Mouse (Mus musculus) mesoderm, embryonic 11.5 days (tissue): ENCODE measurements around the gene Lrp1.

ENCODE experiments used
- DNase-seq: peaks from one replicate; pipeline ENCODE4 v3.0.0-alpha.2; 2012; ENCODE audit warnings: low read depth, low spot score

Lrp1 gene

DNA sequence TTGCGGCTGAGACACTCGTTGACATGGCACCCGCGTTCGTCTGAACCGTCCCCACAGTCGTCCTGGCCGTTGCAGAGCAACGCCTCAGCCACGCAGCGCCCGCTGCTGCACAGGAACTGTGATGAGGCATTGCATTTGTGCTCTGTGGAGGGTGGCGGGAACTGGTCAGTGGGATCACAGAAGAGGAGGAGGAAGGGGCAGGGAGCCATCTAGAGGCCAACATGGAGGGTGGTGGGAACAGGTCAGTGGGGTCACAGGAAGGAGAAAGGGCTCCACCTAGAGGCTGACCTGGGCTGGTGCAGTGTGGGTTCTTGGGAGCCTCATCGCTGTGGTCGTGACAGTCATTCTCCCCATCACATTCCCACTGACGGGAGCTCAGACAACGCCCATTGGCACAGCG is 65.2 kb downstream of the Lrp1 start:
- peak; percentile 58 for DNase-seq

- no peak for DNase-seq
Observed at GRCm38 (mm10) chr10:127549892-127550291, 71.1 kb downstream of the Lrp1 start.

GRCm38 (mm10) chr10:127548236-127548635 is 72.7 kb downstream of the Lrp1 start:
- no peak for DNase-seq

DNA sequence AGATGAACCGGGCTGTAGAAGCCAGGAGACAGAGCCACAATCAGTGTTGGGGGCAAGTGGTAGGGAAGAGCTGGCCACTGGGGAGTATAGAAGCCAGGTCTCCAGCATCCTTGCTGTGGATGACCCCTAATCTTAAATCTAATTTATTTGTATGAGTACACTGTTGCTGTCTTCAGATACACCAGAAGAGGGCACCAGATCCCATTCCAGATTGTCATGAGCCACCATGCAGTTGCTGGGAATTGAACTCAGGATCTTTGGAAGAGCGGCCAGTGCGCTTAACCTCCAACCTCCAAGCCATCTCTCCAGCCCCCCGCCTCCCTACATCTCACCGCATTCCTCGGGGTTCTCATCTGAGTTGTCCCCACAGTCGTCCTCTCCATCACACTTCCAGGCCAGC is 74.4 kb downstream of the Lrp1 start:
- no peak for DNase-seq

- no peak for DNase-seq
Observed at GRCm38 (mm10) chr10:127544375-127544774, 76.6 kb downstream of the Lrp1 start.

- DNase-seq = no peak
Observed at GRCm38 (mm10) chr10:127543916-127544315, 77.0 kb downstream of the Lrp1 start.

GRCm38 (mm10) chr10:127542720-127543119 is 78.2 kb downstream of the Lrp1 start:
- no peak for DNase-seq

- DNase-seq = no peak
Observed at GRCm38 (mm10) chr10:127542084-127542483, 78.9 kb downstream of the Lrp1 start.

- DNase-seq = no peak
Observed at GRCm38 (mm10) chr10:127541510-127541909, 79.4 kb downstream of the Lrp1 start.

DNA sequence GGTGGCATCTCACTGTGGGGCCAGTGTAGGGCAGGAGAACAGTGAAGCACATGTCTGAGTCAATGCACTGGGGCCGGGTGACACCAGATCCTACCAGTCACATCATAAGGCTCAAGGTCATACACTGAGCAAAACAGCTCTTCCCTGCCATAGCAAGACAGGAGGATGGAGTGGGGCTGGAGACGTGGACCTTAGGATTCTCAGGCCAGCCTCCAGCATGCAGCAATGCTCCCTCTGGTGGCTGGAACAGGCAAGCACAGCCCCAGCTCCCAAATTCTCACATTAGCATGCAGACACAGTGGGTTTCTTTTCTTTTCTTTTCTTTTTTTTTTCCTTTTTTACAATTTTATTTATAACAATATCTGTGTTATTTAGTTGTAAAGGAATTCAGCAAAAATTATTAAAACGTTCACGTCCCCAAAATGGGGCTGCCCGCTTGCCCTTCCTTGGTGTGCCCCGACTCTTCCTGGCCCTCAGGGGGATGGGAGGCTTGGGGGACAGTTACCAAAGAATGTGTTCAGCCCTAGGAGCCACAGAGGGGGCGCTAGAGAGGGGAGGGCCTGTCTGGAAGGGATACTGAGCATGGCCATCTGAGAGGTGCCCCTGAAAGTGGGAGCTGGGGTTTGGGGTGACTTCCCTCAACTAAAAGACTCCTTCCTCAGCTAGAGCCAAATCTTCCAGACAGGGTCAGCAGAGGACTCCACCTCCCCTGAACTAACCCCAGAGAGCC is 82.9 kb downstream of the Lrp1 start:
- peak; percentile 83 for DNase-seq

DNA sequence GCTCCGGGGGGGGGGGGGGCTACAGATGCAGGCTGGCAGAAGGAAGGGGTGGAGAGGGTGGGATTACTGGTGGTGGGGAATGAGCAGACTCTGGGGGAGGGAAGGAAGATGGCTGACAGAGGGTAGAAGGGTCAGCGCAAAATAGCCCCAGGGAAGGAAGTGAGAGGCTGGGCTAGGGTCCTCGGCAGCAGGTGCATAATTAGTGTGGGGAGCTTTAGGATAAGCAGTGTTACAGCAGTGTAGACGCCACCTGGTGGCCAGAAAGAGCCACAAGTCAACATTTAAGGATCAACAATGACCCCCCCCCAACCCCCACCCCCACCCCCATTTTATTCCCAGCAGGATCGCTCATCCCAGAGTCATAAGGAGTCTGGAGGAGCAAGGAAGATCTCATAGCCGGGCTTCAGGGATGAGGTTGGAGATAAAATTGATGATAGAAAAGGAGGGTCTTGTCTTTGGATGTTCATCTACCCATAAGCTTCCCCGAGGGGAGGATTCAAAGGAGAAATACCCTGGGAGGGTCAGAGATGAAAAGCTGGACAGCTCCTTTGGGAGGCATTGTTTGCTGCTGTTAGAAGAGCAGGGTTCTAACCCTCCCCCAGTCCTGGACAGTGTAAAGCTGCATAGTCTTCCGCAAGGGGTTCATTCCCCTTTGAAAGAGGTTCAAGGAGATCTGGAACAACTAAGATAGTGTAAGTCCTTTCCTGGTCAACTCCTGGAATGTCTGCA is 84.2 kb downstream of the Lrp1 start:
- peak; percentile 75 for DNase-seq

DNA sequence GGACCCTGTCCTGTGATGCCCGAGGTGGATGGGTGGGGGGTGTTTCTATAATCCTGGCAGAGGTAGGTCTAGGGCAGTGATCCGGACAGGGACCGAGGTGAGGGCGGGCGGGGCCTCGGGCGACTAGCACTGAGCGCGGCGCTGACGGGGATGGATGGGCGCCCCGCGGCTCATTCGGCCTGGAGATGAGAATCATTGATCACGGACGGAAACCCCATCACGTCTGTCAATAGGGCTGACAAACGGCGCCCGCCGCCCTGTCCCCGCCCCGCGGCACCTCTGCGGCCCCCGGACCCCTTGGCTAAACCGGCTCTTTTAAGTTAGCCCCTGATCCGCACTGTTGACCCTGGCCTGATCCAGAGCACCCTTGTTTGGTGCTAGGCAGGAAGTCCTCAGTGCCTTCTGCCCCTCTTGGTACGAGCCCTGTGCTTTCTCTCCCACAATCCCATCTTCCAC is 86.0 kb downstream of the Lrp1 start:
- no peak for DNase-seq

DNA sequence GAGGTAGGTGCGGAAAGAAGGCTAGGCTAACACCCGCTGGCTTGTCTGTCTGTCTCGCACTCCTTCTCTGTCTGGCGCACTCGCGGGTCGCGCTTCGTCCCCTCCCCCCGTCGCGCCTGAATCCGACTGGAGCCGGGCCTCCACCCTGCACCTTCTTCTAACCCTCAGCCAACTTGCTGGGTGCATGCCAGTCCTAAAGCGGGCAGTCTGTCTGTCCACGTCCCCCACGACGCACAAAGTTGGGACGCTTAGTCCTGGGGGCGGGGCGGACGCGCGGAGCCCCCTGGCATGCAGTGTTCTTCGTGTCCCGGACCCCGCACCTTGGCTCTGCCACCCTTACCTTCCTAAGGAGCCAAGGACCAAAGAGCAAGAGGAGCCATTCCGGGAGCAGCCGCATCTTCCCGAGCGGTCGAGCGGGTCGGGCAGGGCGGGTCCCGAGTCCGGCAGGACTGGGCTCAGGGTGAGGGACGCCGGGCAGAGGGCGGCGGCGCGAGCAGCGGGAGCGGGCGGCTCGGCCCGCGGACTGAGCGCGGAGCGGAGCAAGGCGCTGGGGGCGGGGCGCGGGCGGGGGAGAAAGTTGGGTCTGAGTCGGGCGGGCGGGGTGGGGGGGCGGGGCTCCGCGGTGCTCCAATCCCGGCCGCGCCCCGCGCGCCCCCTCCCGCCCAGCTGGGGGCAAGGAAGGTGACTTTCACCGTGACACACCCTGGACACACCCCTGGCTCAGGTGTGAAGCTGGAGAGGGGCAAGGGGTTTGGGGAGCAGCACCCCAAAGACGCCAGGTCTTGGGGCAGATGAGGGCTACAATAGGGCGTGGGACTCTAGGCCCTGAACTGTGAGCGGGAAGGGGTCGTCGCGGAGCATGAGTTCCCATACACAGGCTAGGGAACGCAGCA is 86.7 kb downstream of the Lrp1 start, which contains the start of gene Nxph4:
Gene Nxph4, minus strand, starts transcription at position 524 of the 893 bp plus-strand sequence.
- DNase-seq = no peak

- no peak for DNase-seq
Observed at GRCm38 (mm10) chr10:127531548-127531947, 89.4 kb downstream of the Lrp1 start.

DNA sequence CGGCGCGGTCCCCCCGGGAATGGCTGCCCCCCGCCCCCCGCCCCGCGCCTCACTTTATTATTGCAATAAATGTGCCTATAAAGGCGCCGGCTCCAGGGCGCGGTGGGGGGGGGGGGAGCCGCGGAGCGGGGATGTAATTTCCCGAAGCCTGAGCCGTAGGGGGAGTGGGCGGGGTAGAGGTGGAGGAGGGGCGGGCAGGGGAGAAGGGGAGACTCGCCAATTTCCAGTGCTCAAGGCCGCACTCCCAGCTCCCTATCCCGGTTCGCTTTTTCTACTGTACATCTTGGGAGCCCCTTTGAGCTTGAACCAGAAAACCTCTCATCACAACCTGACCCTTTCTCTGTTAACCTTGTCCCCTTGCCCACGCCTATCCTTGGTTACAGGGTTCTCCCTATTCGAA is 90.0 kb downstream of the Lrp1 start:
- no peak for DNase-seq

DNA sequence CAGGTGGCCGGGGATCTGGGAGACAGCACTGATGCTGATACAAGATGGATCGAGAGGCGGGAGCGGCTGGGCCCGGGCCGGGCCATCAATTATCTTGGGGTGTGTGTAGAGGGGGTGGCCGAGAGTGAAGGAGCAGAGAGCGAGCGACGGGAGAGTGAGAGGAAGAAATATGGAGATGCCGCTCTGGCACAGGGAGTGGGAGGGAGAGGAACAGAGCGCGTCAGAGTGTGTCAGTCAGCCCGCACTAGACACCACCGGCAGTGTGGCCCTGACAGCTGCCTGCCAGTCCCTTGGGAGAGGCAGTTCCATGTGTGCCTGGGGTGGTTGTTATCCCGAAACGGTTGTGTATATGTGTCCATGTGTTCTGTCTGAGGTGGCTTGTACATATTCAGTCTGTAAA is 93.5 kb downstream of the Lrp1 start:
- DNase-seq = no peak

- peak; percentile 68 for DNase-seq
Observed at GRCm38 (mm10) chr10:127526681-127527080, 94.3 kb downstream of the Lrp1 start.

- DNase-seq = no peak
Observed at GRCm38 (mm10) chr10:127526048-127526447, 94.9 kb downstream of the Lrp1 start.

DNA sequence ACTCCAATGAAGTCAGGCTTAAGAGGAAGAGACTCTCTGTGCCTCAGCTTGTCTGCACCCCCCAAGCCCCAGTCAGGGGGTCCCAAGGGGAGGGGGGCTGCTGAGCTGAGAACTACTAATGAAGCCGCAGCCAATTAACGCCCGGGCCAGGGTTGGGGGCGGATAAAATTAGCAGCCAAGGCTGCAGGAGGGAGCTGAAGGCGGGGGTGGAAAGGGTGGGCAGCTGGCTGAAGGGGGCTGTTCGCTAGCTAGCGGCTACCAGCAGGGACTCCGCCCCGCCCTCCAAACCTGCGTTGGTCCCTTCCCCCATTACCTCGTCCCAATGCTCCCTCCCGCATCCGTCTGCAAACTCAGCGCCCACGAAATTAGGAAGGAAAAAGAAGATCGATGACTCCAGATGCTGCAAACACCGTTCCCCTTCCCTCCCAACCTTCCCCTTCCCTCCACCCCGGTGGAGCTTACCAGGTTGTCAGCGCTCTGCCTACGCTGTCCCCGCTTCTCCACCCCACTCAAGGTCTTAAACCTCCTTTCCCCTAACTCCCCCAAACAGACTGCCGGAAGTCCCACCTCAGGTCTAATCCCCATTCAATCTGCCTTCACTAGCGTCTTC is 96.2 kb downstream of the Lrp1 start:
- DNase-seq = no peak

- DNase-seq = peak; percentile 97
Observed at GRCm38 (mm10) chr10:127522088-127522581, 98.8 kb downstream of the Lrp1 start, which contains the start of gene Shmt2. Shmt2 (minus strand) TSS chr10:127522444.

- DNase-seq = no peak
Observed at GRCm38 (mm10) chr10:127521611-127522080, 99.3 kb downstream of the Lrp1 start.
